Mouse (Mus musculus): ENCODE results near the gene Gm20458. TPM values are rescaled to one million over a fixed set of nuclear protein-coding genes. Genes with fewer than 3 reads are reported as not detected.
A peak's percentile ranks its signal among the peaks of the same experiment; 100 is the strongest.

Gm20458 gene
- polyA plus RNA-seq, 1 experiment from 2014 or later: 8.9 TPM

DNA sequence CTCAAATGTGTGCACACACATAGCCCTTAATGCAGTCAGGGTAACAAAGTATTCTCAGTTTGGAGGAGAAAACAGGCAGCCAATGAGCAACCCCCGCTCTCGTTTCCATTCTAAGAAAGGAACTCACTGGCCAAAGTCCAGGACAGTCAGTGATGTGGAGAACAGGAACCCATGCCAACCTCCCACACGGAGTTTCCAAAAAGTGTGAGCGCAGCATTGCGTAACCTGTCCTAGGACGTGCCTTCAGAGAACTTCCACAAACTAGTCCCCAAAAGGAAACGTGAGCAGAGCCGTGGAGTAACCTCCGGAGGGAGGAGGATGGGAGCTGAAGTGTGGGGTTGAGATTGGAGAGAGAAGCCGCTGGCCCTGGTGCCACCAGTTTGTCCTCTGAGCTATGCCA is 5.9 kb upstream of the Gm20458 start:
- H3K27ac ChIP-seq (ENCODE audit: low read depth, low read length): no peak overlapping the region
- no peaks in the 10 kb centered on the region for H3K9me3 ChIP-seq (replicated peaks; ENCODE audit: control insufficient read depth, low read length)
- no peak overlapping the region for H3K4me3 ChIP-seq (ENCODE audit: low read depth, low read length)
- no peak overlapping the region for H3K4me2 ChIP-seq (ENCODE audit: low read length)
- no peak for DNase-seq (ENCODE audit: low spot score)
- no peak overlapping the region for H3K9ac ChIP-seq (ENCODE audit: low read length)
- ATAC-seq: no peak
- no peaks in the 10 kb centered on the region for H3K27me3 ChIP-seq (replicated peaks; ENCODE audit: control insufficient read depth, insufficient read depth, low read length)
- no peaks in the 10 kb centered on the region for H3K4me1 ChIP-seq (ENCODE audit: control insufficient read depth, insufficient read depth, low read length)
- H3K36me3 ChIP-seq (ENCODE audit: control insufficient read depth, insufficient read depth, low read length): no peaks in the 10 kb centered on the region
- WGBS: 73% methylated on average over 10 of the region's 10 CpGs

DNA sequence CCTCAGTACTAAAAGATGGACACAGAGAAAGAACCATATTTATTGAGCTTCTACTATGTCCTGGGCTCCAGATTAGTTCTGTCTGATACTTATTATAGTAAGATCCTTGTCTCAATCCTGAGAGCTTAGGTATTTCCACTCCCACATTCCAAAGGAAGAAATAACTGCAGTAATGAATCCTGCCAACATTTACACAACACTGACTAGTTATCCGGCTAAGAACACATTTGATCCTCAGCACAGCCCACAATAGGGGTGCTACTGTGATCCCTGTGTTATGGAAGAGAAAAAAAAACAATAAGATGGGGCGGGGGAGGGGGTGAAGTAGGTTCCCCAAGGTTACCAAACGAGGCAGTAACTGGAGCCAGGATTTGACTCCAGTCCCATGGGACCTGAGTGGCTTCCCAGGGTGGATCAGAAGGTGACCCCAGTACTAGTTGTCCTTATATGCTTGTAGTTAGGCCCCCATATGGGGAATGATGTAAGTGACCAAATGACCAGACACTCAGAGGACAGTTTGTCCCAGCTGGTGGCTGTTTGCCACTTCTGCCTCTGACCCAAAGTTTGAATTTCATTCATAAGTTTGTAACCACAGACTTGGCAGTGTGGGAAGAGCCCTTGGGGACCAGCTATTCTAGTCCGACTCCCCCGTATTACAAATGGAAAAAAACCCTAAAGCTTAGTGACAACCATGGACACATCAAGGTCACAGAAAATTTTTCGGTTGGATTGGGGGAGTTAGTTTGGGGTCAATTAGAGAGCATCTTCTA is 5.2 kb upstream of the Gm20458 start:
- Histone ChIP-seq H3K27ac (ENCODE audit: low read depth, low read length) (no peak overlapping the region), H3K4me1 (ENCODE audit: control insufficient read depth, insufficient read depth, low read length) (no peaks in the 10 kb centered on the region), H3K4me3 (ENCODE audit: low read depth, low read length) (no peak overlapping the region), H3K9ac (ENCODE audit: low read length) (no peak overlapping the region), H3K27me3 (replicated peaks; ENCODE audit: control insufficient read depth, insufficient read depth, low read length) (no peaks in the 10 kb centered on the region), H3K4me2 (ENCODE audit: low read length) (no peak overlapping the region), H3K36me3 (ENCODE audit: control insufficient read depth, insufficient read depth, low read length) (no peaks in the 10 kb centered on the region), H3K9me3 (replicated peaks; ENCODE audit: control insufficient read depth, low read length) (no peaks in the 10 kb centered on the region)
- ATAC-seq: no peak
- DNase-seq (ENCODE audit: low spot score): no peak
- WGBS: 74% methylated on average over 6 of the region's 6 CpGs

DNA sequence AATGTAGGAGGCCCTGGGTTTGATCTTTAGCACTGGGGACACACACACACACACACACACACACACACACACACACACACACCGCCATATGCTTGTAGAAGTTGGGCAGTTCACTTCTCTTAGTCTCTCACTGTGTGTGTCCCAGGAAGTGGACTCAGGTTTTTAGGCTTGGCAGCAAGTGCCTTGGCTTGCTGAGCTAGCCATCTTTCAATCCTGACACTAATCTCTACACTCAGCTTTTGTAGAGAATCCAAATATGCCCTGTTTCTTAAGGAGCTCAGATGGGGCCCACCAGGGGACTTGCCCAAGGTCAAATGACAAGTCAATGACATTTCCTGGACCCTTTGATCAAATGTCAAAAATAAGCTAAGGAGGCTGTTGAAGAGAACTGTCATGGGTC is 4.4 kb upstream of the Gm20458 start:
- ATAC-seq (no peak), DNase-seq (ENCODE audit: low spot score) (no peak)
- Histone ChIP-seq H3K4me1 (ENCODE audit: control insufficient read depth, insufficient read depth, low read length) (no peaks in the 10 kb centered on the region), H3K4me3 (ENCODE audit: low read depth, low read length) (no peak overlapping the region), H3K4me2 (ENCODE audit: low read length) (no peak overlapping the region), H3K9ac (ENCODE audit: low read length) (no peak overlapping the region), H3K27me3 (replicated peaks; ENCODE audit: control insufficient read depth, insufficient read depth, low read length) (no peaks in the 10 kb centered on the region), H3K9me3 (replicated peaks; ENCODE audit: control insufficient read depth, low read length) (no peaks in the 10 kb centered on the region), H3K36me3 (ENCODE audit: control insufficient read depth, insufficient read depth, low read length) (no peaks in the 10 kb centered on the region), H3K27ac (ENCODE audit: low read depth, low read length) (no peak overlapping the region)
- WGBS: 90% methylated on average over 1 of the region's 1 CpGs

DNA sequence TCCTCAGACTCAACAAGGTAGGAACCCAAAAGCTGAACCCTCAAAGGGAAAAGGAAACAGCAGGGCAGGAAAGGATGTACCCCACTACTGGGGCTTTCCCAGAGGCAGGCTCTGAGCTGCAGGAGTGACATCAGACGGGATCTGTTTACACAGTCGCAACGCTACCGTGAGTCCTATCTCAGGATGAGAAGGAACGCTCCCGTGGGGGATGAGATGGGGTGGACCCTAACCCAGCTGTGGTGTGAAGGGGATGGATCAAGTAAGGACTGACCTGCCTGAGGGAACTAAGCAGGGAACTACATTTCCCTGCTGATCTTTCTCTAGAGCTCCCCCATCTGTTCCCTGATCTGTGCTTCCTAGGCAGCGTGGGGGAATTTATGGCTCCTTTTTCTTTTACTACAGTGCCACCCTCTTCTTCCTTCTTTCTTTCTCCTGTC is 3.9 kb upstream of the Gm20458 start, which contains the start of gene Sys1:
Gene Sys1, plus strand, starts transcription at position 101 of the 437 bp plus-strand sequence.
- no peak for ATAC-seq

DNA sequence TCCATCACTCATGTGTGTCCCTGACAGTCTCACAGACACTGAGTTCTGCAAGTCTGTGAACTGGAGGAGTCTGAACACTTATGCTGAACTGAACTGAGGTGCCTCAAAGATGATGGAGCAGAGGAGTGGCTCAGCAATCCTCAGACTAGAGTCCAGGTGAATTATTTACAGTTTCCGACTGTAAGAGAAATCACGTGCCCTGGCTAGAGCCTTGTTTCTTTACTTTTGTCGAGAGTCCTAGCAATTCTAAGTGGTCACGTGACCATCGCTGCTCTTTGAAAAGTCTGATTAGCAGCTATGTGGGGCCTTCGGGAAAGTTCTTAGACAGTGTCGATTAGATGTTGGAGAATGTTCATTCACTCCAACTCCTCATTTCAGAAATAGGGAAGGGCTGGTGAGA is 2.8 kb upstream of the Gm20458 start:
- no peaks in the 10 kb centered on the region for H3K27me3 ChIP-seq (replicated peaks; ENCODE audit: control insufficient read depth, insufficient read depth, low read length)
- H3K27ac ChIP-seq (ENCODE audit: low read depth, low read length): no peak overlapping the region
- H3K36me3 ChIP-seq (ENCODE audit: control insufficient read depth, insufficient read depth, low read length): no peaks in the 10 kb centered on the region
- no peak for ATAC-seq
- no peak overlapping the region for H3K4me3 ChIP-seq (ENCODE audit: low read depth, low read length)
- no peak overlapping the region for H3K4me2 ChIP-seq (ENCODE audit: low read length)
- DNase-seq (ENCODE audit: low spot score): no peak
- H3K4me1 ChIP-seq (ENCODE audit: control insufficient read depth, insufficient read depth, low read length): peaks cover 10% of the 10 kb centered on the region
- no peak overlapping the region for H3K9ac ChIP-seq (ENCODE audit: low read length)
- 60% methylated on average over 7 of the region's 7 CpGs for WGBS
- no peaks in the 10 kb centered on the region for H3K9me3 ChIP-seq (replicated peaks; ENCODE audit: control insufficient read depth, low read length)

More for the DNA sequence above, 3.9 kb upstream of the Gm20458 start, which contains the start of gene Sys1:
- peaks cover 4% of the 10 kb centered on the region for H3K4me1 ChIP-seq (ENCODE audit: control insufficient read depth, insufficient read depth, low read length)
- H3K36me3 ChIP-seq (ENCODE audit: control insufficient read depth, insufficient read depth, low read length): no peaks in the 10 kb centered on the region
- no peaks in the 10 kb centered on the region for H3K9me3 ChIP-seq (replicated peaks; ENCODE audit: control insufficient read depth, low read length)
- no peaks in the 10 kb centered on the region for H3K27me3 ChIP-seq (replicated peaks; ENCODE audit: control insufficient read depth, insufficient read depth, low read length)
- peak; percentile 30 for DNase-seq (ENCODE audit: low spot score)
- no peak within 1 kb of the TSS for H3K4me3 ChIP-seq (ENCODE audit: low read depth, low read length)
- 2% methylated on average over 7 of the region's 7 CpGs for WGBS
- H3K27ac ChIP-seq (ENCODE audit: low read depth, low read length): no peak within 1 kb of the TSS
- H3K4me2 ChIP-seq (ENCODE audit: low read length): no peak within 1 kb of the TSS
- H3K9ac ChIP-seq (ENCODE audit: low read length): peak within 1 kb of the TSS; percentile 47

DNA sequence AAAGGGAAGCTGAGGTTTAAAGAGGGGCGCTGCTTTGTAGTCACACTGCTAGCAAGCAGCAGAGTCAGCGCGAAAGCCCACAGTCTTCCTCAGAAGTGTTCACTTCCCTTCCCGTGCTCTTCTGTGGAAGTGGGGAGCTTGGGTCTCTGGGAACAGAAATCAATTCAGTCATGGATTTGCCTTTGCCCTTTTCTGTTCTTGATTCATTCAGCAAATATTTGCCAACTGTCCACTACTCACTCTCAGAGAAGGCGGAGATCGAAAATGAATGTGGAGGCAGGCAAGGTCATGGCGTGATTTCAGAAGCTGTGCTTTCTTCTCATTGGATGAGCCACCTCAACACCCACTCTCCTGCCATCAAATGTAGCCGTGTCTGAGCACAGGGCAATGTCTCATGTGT is 2.2 kb upstream of the Gm20458 start:
- Histone ChIP-seq H3K4me3 (ENCODE audit: low read depth, low read length) (no peak overlapping the region), H3K36me3 (ENCODE audit: control insufficient read depth, insufficient read depth, low read length) (peaks cover 4% of the 10 kb centered on the region), H3K27ac (ENCODE audit: low read depth, low read length) (no peak overlapping the region), H3K4me1 (ENCODE audit: control insufficient read depth, insufficient read depth, low read length) (peaks cover 10% of the 10 kb centered on the region), H3K27me3 (replicated peaks; ENCODE audit: control insufficient read depth, insufficient read depth, low read length) (no peaks in the 10 kb centered on the region), H3K9ac (ENCODE audit: low read length) (no peak overlapping the region), H3K4me2 (ENCODE audit: low read length) (no peak overlapping the region), H3K9me3 (replicated peaks; ENCODE audit: control insufficient read depth, low read length) (no peaks in the 10 kb centered on the region)
- ATAC-seq (no peak), DNase-seq (ENCODE audit: low spot score) (no peak)
- WGBS: 90% methylated on average over 8 of the region's 8 CpGs

DNA sequence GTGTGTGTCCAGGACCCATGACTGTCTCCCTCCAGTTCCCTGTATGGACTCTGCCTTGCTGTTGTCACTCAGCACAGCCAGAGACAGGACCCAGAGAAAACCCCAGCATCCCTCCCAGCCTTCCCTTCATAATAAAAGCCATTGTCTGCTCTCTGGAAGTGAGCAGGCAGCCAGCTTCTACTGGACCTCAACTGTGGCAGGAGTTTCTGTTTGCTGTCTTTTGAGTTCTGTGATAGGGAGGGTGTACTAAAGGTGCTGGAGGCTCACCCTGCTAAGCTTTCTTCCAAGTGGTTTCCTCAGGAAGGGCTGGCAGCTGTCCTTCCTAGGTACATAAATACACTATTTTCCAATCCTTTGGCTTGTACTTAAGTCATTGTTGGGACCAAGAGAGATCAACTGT is 4.4 kb downstream of the Gm20458 start:
- Histone ChIP-seq H3K27me3 (replicated peaks; ENCODE audit: control insufficient read depth, insufficient read depth, low read length) (no peaks in the 10 kb centered on the region), H3K4me2 (ENCODE audit: low read length) (no peak overlapping the region), H3K9me3 (replicated peaks; ENCODE audit: control insufficient read depth, low read length) (no peaks in the 10 kb centered on the region), H3K27ac (ENCODE audit: low read depth, low read length) (no peak overlapping the region), H3K36me3 (ENCODE audit: control insufficient read depth, insufficient read depth, low read length) (peaks cover 48% of the 10 kb centered on the region), H3K9ac (ENCODE audit: low read length) (no peak overlapping the region), H3K4me3 (ENCODE audit: low read depth, low read length) (no peak overlapping the region), H3K4me1 (ENCODE audit: control insufficient read depth, insufficient read depth, low read length) (peaks cover 10% of the 10 kb centered on the region)
- DNase-seq (ENCODE audit: low spot score) (no peak), ATAC-seq (no peak)

DNA sequence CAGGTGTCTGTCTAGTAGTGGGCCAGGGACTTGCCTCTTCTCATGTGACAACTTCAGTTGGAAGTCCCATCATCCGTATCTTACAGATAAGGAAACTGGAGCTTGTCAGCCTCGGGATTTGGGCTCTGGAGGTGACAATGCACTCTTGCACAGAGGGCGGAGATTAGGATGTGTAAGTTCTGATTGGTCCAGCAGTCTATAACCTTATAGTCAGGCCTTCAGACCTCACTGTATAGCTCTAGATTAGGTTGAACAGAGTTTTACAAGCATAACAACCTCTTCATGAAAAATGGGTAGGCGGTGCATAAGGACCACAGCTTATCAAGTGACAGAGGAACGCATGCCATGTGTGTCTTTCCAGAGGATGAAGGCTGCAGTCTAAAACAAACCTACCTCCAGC is 6.0 kb downstream of the Gm20458 start:
- Histone ChIP-seq H3K27me3 (replicated peaks; ENCODE audit: control insufficient read depth, insufficient read depth, low read length) (no peaks in the 10 kb centered on the region), H3K4me3 (ENCODE audit: low read depth, low read length) (no peak overlapping the region), H3K4me1 (ENCODE audit: control insufficient read depth, insufficient read depth, low read length) (peaks cover 7% of the 10 kb centered on the region), H3K36me3 (ENCODE audit: control insufficient read depth, insufficient read depth, low read length) (peaks cover 50% of the 10 kb centered on the region), H3K9ac (ENCODE audit: low read length) (no peak overlapping the region), H3K27ac (ENCODE audit: low read depth, low read length) (no peak overlapping the region), H3K4me2 (ENCODE audit: low read length) (no peak overlapping the region), H3K9me3 (replicated peaks; ENCODE audit: control insufficient read depth, low read length) (no peaks in the 10 kb centered on the region)
- no peak for ATAC-seq
- DNase-seq (ENCODE audit: low spot score): no peak
- WGBS: 86% methylated on average over 5 of the region's 5 CpGs

DNA sequence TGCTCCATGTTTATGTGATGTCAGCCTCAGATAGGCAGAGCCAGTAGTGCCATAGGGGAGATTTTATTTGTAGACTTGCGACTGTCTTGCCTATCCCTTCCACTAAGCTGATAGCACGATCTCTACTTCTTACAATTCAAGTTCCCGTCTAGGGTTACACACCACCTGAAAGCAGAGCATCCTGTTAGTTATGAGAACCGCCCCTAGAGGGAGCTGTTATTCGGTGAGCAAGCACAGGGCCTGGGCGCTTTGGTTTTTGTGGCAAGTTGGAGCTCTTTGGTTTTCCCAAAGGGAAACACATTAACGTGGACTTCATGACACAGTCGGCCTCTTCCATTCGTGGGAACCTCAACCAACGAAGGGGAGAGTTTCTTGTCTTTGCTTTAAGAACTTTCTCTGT is 9.5 kb downstream of the Gm20458 start:
- Histone ChIP-seq H3K4me2 (ENCODE audit: low read length) (no peak overlapping the region), H3K27ac (ENCODE audit: low read depth, low read length) (no peak overlapping the region), H3K27me3 (replicated peaks; ENCODE audit: control insufficient read depth, insufficient read depth, low read length) (no peaks in the 10 kb centered on the region), H3K4me3 (ENCODE audit: low read depth, low read length) (no peak overlapping the region), H3K9ac (ENCODE audit: low read length) (no peak overlapping the region), H3K4me1 (ENCODE audit: control insufficient read depth, insufficient read depth, low read length) (no peaks in the 10 kb centered on the region), H3K9me3 (replicated peaks; ENCODE audit: control insufficient read depth, low read length) (no peaks in the 10 kb centered on the region), H3K36me3 (ENCODE audit: control insufficient read depth, insufficient read depth, low read length) (peaks cover 50% of the 10 kb centered on the region)
- WGBS: 29% methylated on average over 10 of the region's 10 CpGs
- DNase-seq (ENCODE audit: low spot score): peak; percentile 50
- ATAC-seq: no peak
